ENCODE assay signal across 8 mouse cellular contexts in the genomic region with DNA sequence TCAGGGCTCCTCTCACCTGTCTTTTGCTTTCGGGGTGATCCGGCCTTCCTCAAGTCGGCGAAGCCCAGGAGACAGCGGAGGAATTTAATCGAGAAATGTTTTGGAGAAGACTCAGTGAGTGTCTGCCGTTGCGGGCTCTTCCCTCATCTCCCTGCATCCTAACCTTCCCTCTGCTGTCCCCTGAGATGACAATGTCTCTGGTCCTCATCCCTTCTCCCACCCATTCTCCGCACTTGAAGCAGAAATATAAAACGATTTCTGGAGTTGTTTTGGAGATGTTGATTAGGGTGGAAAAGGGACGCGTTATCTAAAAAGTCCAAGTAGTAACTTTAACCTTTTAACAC. TPM values are rescaled to one million over a fixed set of nuclear protein-coding genes. Genes with fewer than 3 reads are reported as not detected.
A peak's percentile ranks its signal among the peaks of the same experiment; 100 is the strongest.
DNase-seq lines count a peak whose midpoint lies in the region; ATAC-seq and TF ChIP-seq lines count a peak whose summit lies in the region.

No protein-coding gene starts in this region.

- H3K4me1 ChIP-seq in heart, embryonic 12.5 days (replicated peaks), result peaks cover 7% of the 10 kb centered on the region
- H3K4me1 ChIP-seq in ES-E14 (ENCODE audit: control insufficient read depth in 2 of 2, insufficient read depth in 2 of 2, low read length in 2 of 2, poor library complexity in 1 of 2), result no peaks in the 10 kb centered on the region
- H3K4me1 ChIP-seq in forebrain, embryonic 16.5 days (replicated peaks; ENCODE audit: control insufficient read depth, insufficient read depth, low read length), result peaks cover 12% of the 10 kb centered on the region
- peaks cover 11% of the 10 kb centered on the region for H3K4me1 ChIP-seq in liver, postnatal 0 days (ENCODE audit: insufficient read depth)

- no peak for DNase-seq in heart, postnatal 25 days (ENCODE audit: low spot score)
- DNase-seq in ES-E14 (ENCODE audit: low read depth, low spot score), result no peak
- no peak for DNase-seq in liver, postnatal 0 days
- no peak for DNase-seq in left cerebral cortex, adult 9 months (ENCODE audit: low spot score in 2 of 2)
- DNase-seq in left cerebral cortex, adult 11 months (ENCODE audit: low spot score), result no peak
- no peak for DNase-seq in kidney, adult 11 months

- H3K36me3 ChIP-seq in heart, embryonic 12.5 days, result peaks cover 19% of the 10 kb centered on the region
- no peaks in the 10 kb centered on the region for H3K36me3 ChIP-seq in ES-E14 (ENCODE audit: control insufficient read depth, insufficient read depth, low read length, poor library complexity, severe bottlenecking)
- peaks cover 9% of the 10 kb centered on the region; the same call in 1 of the 2 replicates for H3K36me3 ChIP-seq in forebrain, embryonic 16.5 days (ENCODE audit: control insufficient read depth, insufficient read depth)
- H3K36me3 ChIP-seq in liver, postnatal 0 days (replicated peaks; ENCODE audit: insufficient read depth, low read length), result peaks cover 15% of the 10 kb centered on the region

- H3K9ac ChIP-seq in heart, embryonic 12.5 days, result peak overlapping the region; percentile 78
- peak overlapping the region; percentile 82 for H3K9ac ChIP-seq in ES-E14 (ENCODE audit: insufficient read depth, low read depth, low read length, poor library complexity, severe bottlenecking)
- H3K9ac ChIP-seq in forebrain, embryonic 16.5 days (replicated peaks; ENCODE audit: low read depth, low read length), result peak overlapping the region; percentile 87
- peak overlapping the region; percentile 89 for H3K9ac ChIP-seq in liver, postnatal 0 days (replicated peaks)

- no peaks in the 10 kb centered on the region for H3K27me3 ChIP-seq in heart, embryonic 12.5 days (replicated peaks)
- H3K27me3 ChIP-seq in forebrain, embryonic 16.5 days (replicated peaks; ENCODE audit: control insufficient read depth, insufficient read depth, low read length), result no peaks in the 10 kb centered on the region
- H3K27me3 ChIP-seq in liver, postnatal 0 days (ENCODE audit: insufficient read depth, low read length), result no peaks in the 10 kb centered on the region

- peak overlapping the region; percentile 87 for H3K4me3 ChIP-seq in heart, embryonic 12.5 days
- H3K4me3 ChIP-seq in ES-E14 (ENCODE audit: insufficient read depth in 1 of 2, low read depth in 1 of 2, low read length in 2 of 2, poor library complexity in 1 of 2, severe bottlenecking in 1 of 2), result peak overlapping the region; percentile 74 to 98
- peak overlapping the region; percentile 92 for H3K4me3 ChIP-seq in forebrain, embryonic 16.5 days (replicated peaks; ENCODE audit: low read length)
- H3K4me3 ChIP-seq in liver, postnatal 0 days (ENCODE audit: low read depth, low read length), result peak overlapping the region; percentile 88

- WGBS in heart, embryonic 12.5 days, result 1% methylated on average over 12 of the region's 12 CpGs
- under 1% methylated on average over 12 of the region's 12 CpGs for WGBS in forebrain, embryonic 16.5 days
- 1% methylated on average over 12 of the region's 12 CpGs for WGBS in liver, postnatal 0 days (ENCODE audit: insufficient replicate concordance)

- peak overlapping the region; percentile 30; the same call in 1 of the 2 replicates for H3K27ac ChIP-seq in heart, embryonic 12.5 days (ENCODE audit: poor library complexity, severe bottlenecking)
- H3K27ac ChIP-seq in ES-E14 (ENCODE audit: insufficient read depth, low read depth, low read length, poor library complexity, severe bottlenecking), result no peak overlapping the region
- H3K27ac ChIP-seq in forebrain, embryonic 16.5 days (ENCODE audit: low read length), result peak overlapping the region; percentile 58; the same call in 1 of the 2 replicates
- H3K27ac ChIP-seq in liver, postnatal 0 days (ENCODE audit: low read depth), result peak overlapping the region; percentile 83

- H3K9me3 ChIP-seq in heart, embryonic 12.5 days (replicated peaks), result no peaks in the 10 kb centered on the region
- H3K9me3 ChIP-seq in ES-E14 (ENCODE audit: control insufficient read depth, insufficient read depth, low read depth, low read length), result no peaks in the 10 kb centered on the region
- H3K9me3 ChIP-seq in forebrain, embryonic 16.5 days (ENCODE audit: control insufficient read depth, low read length), result no peaks in the 10 kb centered on the region
- no peaks in the 10 kb centered on the region for H3K9me3 ChIP-seq in liver, postnatal 0 days (ENCODE audit: low read length)

- no peak for TF ChIP-seq EP300 in liver, postnatal 0 days (IDR thresholded peaks at IDR 0.05; ENCODE audit: low read depth)

- peak overlapping the region; percentile 95 for H3K4me2 ChIP-seq in heart, embryonic 12.5 days
- peak overlapping the region; percentile 88 for H3K4me2 ChIP-seq in forebrain, embryonic 16.5 days (ENCODE audit: low read length)
- H3K4me2 ChIP-seq in liver, postnatal 0 days (ENCODE audit: low read depth, low read length), result peak overlapping the region; percentile 85

- intact Hi-C loops in heart, postnatal 25 days (cut with DNase I), result no loop called here

- no peak for TF ChIP-seq CTCF in liver, postnatal 0 days (IDR thresholded peaks at IDR 0.05; ENCODE audit: low read depth)

- peak; percentile 34; the same call in 1 of the 2 replicates for ATAC-seq in heart, embryonic 12.5 days (ENCODE audit: insufficient number of reproducible peaks, low FRiP score)
- peak; percentile 53 for ATAC-seq in forebrain, embryonic 16.5 days
- peak; percentile 34 for ATAC-seq in liver, postnatal 0 days

- in situ Hi-C loops in ES-E14 (cut with MboI; ENCODE audit: low sequenced_read_pairs in 2 of 2, unreplicated experiment in 2 of 2), result no loop called here

TF ChIP-seq in ES-E14, 5 proteins besides CTCF, POLR2A, EP300 and RAD21:
- TF ChIP-seq ZC3H11A (IDR thresholded peaks at IDR 0.05; ENCODE audit: borderline replicate concordance, low read depth, low read length) (no peak), HCFC1 (IDR thresholded peaks at IDR 0.05; ENCODE audit: borderline replicate concordance, insufficient read depth, low read length) (no peak), MAFK (IDR thresholded peaks at IDR 0.05; ENCODE audit: insufficient read depth, low read depth, low read length) (no peak), ZNF384 (IDR thresholded peaks at IDR 0.05; ENCODE audit: low read depth, low read length) (no peak), CHD2 (IDR thresholded peaks at IDR 0.05; ENCODE audit: low read depth, low read length) (no peak)

RNA-seq across cellular contexts. Expression of gene Ccndbp1, which starts 0.4 kb away (rescaled TPM):
- polyA plus RNA-seq in heart, embryonic 12.5 days (2016; fragmentation: Nextera tagmentation; extraction: Ambion mirVana), result 38.1 and 38.5 TPM in 2 replicates
- total RNA-seq in heart, postnatal 25 days (2021), result 10 to 100 TPM; 27.9 to 33.7 TPM
- 21.4 and 23.0 TPM in 2 replicates for total RNA-seq in ES-E14 (2012; rRNA removed)
- polyA plus RNA-seq in forebrain, embryonic 16.5 days (2015; fragmentation: Nextera tagmentation; extraction: Ambion mirVana), result 79.1 and 79.3 TPM in 2 replicates
- polyA plus RNA-seq in liver, postnatal 0 days (2015; fragmentation: Nextera tagmentation; extraction: Ambion mirVana), result 36.0 and 37.4 TPM in 2 replicates

RNA-seq across cellular contexts. Expression of gene Epb42, which starts 28.2 kb away (rescaled TPM):
- polyA plus RNA-seq in heart, embryonic 12.5 days (2016; fragmentation: Nextera tagmentation; extraction: Ambion mirVana), result 17.9 and 18.2 TPM in 2 replicates
- under 1 TPM; 0.21 to 0.95 TPM for total RNA-seq in heart, postnatal 25 days (2021)
- total RNA-seq in ES-E14 (2012; rRNA removed), result not detected in 2 replicates
- polyA plus RNA-seq in forebrain, embryonic 16.5 days (2015; fragmentation: Nextera tagmentation; extraction: Ambion mirVana), result 0.09 and 0.23 TPM in 2 replicates
- polyA plus RNA-seq in liver, postnatal 0 days (2015; fragmentation: Nextera tagmentation; extraction: Ambion mirVana), result 49.1 and 54.9 TPM in 2 replicates

RNA-seq across cellular contexts. Expression of gene Tmem62, which starts 31.8 kb away (rescaled TPM):
- polyA plus RNA-seq in heart, embryonic 12.5 days (2016; fragmentation: Nextera tagmentation; extraction: Ambion mirVana), result 2.0 and 2.8 TPM in 2 replicates
- total RNA-seq in heart, postnatal 25 days (2021), result 1 to 10 TPM; 3.5 to 4.9 TPM
- 3.6 and 5.0 TPM in 2 replicates for total RNA-seq in ES-E14 (2012; rRNA removed)
- polyA plus RNA-seq in forebrain, embryonic 16.5 days (2015; fragmentation: Nextera tagmentation; extraction: Ambion mirVana), result 8.5 and 10.4 TPM in 2 replicates
- polyA plus RNA-seq in liver, postnatal 0 days (2015; fragmentation: Nextera tagmentation; extraction: Ambion mirVana), result 2.9 and 3.2 TPM in 2 replicates

RNA-seq across cellular contexts. Expression of gene Ubr1, which starts 38.1 kb away (rescaled TPM):
- polyA plus RNA-seq in heart, embryonic 12.5 days (2016; fragmentation: Nextera tagmentation; extraction: Ambion mirVana), result 19.6 and 20.9 TPM in 2 replicates
- 10 to 100 TPM; 21.6 to 22.1 TPM for total RNA-seq in heart, postnatal 25 days (2021)
- total RNA-seq in ES-E14 (2012; rRNA removed), result 21.5 and 21.9 TPM in 2 replicates
- 39.1 and 42.3 TPM in 2 replicates for polyA plus RNA-seq in forebrain, embryonic 16.5 days (2015; fragmentation: Nextera tagmentation; extraction: Ambion mirVana)
- 5.4 and 6.6 TPM in 2 replicates for polyA plus RNA-seq in liver, postnatal 0 days (2015; fragmentation: Nextera tagmentation; extraction: Ambion mirVana)

Comparison
In these comparisons a context has a peak if more than half of its experiments do, and no peak if none do; other contexts are left out.
1. RNA of gene Epb42, which starts 28.2 kb away (polyA plus RNA-seq): 49.1 to 54.9 TPM in liver, postnatal 0 days and 17.9 to 18.2 TPM in heart, embryonic 12.5 days; 0.09 to 0.23 TPM in forebrain, embryonic 16.5 days; every median in the first group is over 10 times any median in the second.
2. Peak in every context shown above with its lines, with median percentiles within 50 percentile points of each other: ATAC-seq, H3K4me2 ChIP-seq, H3K4me3 ChIP-seq and H3K9ac ChIP-seq.